Mouse (Mus musculus) cortical plate, adult 2 months (tissue): ENCODE measurements around the gene Txnrd1. TPM values are rescaled to one million over a fixed set of nuclear protein-coding genes. Genes with fewer than 3 reads are reported as not detected.

ENCODE experiments used
- H3K27ac ChIP-seq: fragments of 200-500 bp; 2 replicates; pipeline ENCODE4 v1.5.1; 2012; ENCODE audit warnings: low read length, control low read depth, inconsistent platforms; ENCODE audit not compliant: insufficient read depth
- H3K4me1 ChIP-seq: fragments of 200-500 bp; 2 replicates; pipeline ENCODE4 v1.6.1; 2011; ENCODE audit warnings: low read length; ENCODE audit not compliant: control insufficient read depth, insufficient read depth
- H3K4me3 ChIP-seq: fragments of 200-500 bp; 2 replicates; pipeline ENCODE4 v1.5.1; 2011; ENCODE audit warnings: mild to moderate bottlenecking, low read length, control low read depth; ENCODE audit not compliant: insufficient read depth
- CTCF ChIP-seq: fragments of 200-500 bp; IDR thresholded peaks from 2 replicates; pipeline ENCODE4 v1.5.1; 2011; ENCODE audit warnings: mild to moderate bottlenecking, control low read depth, low read length; ENCODE audit not compliant: insufficient read depth; ENCODE audit errors: extremely low read depth
- POLR2A ChIP-seq: fragments of 200-500 bp; IDR thresholded peaks from 2 replicates; pipeline ENCODE4 v1.6.1; 2011; ENCODE audit warnings: mild to moderate bottlenecking, low read length, control low read depth; ENCODE audit not compliant: insufficient read depth; ENCODE audit errors: extremely low read depth
- polyA plus RNA-seq: library from polyadenylated mRNA; depleted of rRNA; stranded (reverse); fragments of >200 nt; gene quantifications from 2 replicates; pipeline ENCODE4 v1.2.3, GENCODE M21; 2012

Gene Txnrd1
- polyA plus RNA-seq, 1 experiment: 38.3 TPM

DNA sequence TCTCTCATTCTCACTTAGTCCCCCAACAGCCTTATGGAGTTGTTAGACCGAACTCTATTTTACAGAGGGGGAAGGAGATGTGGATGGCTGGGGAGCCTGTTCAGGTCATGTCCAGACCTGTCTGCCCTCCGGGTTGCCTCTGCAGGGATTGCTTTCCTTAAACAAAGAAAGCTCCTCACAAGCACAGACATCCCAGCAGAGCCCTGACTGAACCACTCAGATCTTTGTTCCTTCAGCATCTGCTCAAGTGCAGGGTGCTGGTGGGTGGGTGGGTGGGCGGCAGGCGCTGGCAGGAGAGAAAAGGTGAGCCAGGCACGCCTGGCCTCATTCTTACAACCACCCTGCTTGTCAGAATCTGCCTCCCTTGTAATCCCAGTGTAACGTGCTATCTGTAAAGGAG is 10.3 kb downstream of the Txnrd1 start:
- H3K4me3 ChIP-seq: no peak overlapping the region
- 0 out of 2 replicates have a peak overlapping the region, but pooled peaks have one; percentile 28 for H3K27ac ChIP-seq
- H3K4me1 ChIP-seq: peaks cover 3% of the 10 kb centered on the region
- TF ChIP-seq CTCF (no peak), POLR2A (no peak)

DNA sequence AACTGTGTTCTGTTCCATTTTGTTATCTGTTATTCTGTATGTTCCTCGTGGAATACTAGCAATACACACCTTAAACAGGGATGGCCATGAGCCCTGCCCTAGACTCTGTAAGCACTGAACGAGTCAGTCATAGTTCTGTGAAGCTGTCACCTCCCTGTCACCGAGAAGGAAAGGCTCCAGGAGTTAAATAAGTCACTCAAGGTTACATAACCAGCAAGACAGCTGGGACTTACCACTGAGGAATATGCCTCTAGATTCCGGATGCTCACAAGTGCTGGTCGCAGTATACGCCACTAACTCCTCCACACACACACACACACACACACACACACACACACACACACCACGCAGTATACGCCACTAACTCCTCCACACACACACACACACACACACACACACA is 11.0 kb downstream of the Txnrd1 start:
- 0 out of 2 replicates have a peak overlapping the region, but pooled peaks have one; percentile 28 for H3K27ac ChIP-seq
- H3K4me1 ChIP-seq: peaks cover 3% of the 10 kb centered on the region
- TF ChIP-seq POLR2A (no peak), CTCF (no peak)
- no peak overlapping the region for H3K4me3 ChIP-seq

DNA sequence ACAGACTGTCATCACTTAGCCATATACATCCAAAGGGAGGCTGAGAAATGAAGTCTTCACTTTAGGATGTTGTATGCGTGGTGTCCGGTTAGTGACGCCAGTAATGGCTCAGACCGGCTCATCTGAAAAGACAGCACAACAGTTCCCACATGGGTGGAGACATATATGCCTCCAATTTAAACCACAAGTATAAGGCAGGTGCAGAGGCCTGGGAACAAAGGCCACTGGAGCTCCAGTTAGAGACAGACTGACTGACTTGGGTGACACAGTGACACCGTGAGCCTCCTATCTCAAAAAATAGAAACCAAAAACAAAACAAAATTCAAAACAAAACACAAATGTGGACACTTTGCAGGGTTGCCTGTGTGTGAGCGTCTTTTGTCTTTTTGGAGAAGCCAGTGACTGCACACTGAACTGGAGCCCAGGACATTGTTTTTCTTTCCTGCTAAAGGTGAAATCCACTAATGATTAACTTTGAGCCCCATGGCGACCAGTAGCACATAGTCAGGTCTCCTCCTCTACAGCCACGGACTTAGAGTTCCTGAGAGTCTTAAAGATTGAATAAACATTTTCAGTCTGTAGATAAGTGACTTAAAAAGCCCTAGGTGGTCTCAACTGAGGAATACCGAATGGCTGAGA is 14.2 kb downstream of the Txnrd1 start:
- peaks cover 3% of the 10 kb centered on the region for H3K4me1 ChIP-seq
- no peak overlapping the region for H3K4me3 ChIP-seq
- H3K27ac ChIP-seq: no peak overlapping the region
- TF ChIP-seq POLR2A (no peak), CTCF (no peak)

DNA sequence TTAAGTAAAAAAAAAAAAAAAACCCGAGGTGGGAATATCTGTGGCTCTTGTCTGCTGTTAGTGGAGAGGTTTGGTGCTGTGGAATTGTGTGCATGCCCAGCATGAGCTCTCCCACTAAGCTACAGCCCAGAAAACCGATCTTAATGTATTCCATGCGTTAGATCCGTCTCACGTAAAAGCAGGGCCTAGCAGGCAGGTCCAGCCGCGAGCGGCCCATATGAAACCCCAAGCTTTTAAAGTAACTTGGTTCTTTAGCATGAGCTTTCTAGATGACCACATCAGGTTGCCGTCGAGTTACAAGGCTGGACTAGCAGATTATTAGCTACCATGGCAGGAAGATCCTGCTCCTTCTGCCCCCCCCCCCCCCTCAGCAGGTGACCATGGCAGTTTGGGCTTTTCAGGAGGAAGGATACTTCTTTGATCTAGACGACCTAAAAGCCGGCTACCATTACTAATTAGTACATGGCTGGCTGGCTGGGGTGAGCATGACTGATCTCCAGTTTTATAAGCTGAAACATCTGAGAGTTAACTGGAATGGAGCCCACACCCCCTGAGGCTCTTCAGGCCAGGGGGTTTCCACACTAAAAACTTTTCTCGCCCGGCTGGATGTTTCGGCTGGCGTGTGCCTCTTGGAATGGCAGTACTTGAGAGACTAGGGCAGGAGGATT is 16.1 kb downstream of the Txnrd1 start:
- Histone ChIP-seq H3K27ac (no peak overlapping the region), H3K4me3 (no peak overlapping the region), H3K4me1 (no peaks in the 10 kb centered on the region; the same call in none of the 2 replicates)
- TF ChIP-seq POLR2A (no peak), CTCF (no peak)

DNA sequence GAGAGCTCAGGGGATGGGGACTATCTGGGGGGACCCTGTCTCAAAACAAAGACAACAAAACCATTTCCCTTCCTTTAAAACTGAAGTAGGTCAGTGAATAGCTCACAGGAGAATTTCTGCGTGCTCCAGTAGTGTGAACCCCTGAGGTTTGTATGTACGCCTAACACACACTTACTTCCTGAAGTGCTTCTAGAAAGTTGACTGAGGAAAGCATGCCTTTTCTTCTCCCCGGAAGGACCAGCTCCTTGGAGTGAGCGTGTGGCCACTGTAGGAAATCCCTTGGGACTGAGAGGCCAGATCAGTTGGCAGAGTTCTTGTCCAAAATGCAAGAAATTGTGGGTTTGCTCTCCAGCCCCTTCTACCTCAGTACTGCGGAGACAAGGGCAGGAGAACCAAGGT is 16.6 kb downstream of the Txnrd1 start:
- TF ChIP-seq POLR2A (no peak), CTCF (no peak)
- H3K4me3 ChIP-seq: no peak overlapping the region
- no peak overlapping the region for H3K27ac ChIP-seq
- no peaks in the 10 kb centered on the region; the same call in 1 of the 2 replicates for H3K4me1 ChIP-seq

DNA sequence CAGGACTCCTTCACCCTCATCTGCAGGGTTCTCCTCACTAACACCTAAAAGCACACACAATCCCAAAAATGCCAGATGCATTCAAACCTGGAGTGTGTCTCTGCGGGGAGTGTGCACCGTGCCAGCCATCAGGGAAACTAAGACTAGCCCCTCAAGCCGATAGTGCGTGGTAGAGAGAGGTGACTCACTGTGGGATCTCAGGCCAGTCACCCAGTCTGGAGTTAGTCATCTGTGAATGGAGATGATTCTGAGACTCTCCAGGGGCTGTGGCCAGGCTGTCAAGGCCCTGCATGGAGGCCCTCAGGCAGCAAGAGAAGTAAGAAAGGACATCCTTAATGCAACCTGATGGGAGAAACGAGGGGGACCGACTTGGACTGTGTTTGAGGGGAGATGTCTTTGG is 18.0 kb downstream of the Txnrd1 start:
- TF ChIP-seq CTCF: no peak
- TF ChIP-seq POLR2A: no peak
- Histone ChIP-seq H3K4me1 (no peaks in the 10 kb centered on the region), H3K4me3 (no peak overlapping the region), H3K27ac (no peak overlapping the region)

DNA sequence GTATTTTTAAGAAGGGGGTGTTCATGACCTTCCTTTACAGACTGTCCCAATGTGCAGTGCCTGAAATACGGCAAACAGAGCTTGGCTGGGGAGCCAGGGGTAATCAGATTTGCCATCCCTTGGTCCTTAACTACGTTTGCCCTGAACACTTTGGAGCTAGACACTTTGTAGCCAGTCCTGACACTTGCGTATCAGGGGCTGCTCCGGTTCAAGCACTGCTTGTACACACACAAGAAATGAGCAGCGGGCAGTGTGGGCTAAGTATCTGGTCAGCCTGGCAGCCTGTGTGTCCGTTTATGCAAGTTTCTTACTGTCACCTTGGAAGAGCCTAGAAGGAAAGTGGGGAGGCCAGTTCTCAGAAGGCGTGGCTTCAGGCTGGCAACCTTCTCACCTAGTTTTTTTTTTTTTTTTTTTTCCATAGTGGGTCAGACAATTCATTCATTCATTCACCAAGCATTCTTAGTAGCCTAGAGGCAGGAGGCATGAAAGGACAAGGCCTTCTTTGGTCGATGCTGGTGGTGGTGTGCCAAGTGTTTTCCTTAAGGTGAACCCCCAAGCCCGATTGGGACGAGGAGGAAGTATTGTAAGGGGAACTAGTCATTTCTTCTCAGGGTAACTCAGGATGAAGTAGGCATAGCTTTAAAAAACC is 24.4 kb downstream of the Txnrd1 start:
- Histone ChIP-seq H3K27ac (no peak overlapping the region), H3K4me3 (peak overlapping the region; percentile 76; the same call in 1 of the 2 replicates), H3K4me1 (peaks cover 4% of the 10 kb centered on the region)
- TF ChIP-seq CTCF (no peak), POLR2A (no peak)

DNA sequence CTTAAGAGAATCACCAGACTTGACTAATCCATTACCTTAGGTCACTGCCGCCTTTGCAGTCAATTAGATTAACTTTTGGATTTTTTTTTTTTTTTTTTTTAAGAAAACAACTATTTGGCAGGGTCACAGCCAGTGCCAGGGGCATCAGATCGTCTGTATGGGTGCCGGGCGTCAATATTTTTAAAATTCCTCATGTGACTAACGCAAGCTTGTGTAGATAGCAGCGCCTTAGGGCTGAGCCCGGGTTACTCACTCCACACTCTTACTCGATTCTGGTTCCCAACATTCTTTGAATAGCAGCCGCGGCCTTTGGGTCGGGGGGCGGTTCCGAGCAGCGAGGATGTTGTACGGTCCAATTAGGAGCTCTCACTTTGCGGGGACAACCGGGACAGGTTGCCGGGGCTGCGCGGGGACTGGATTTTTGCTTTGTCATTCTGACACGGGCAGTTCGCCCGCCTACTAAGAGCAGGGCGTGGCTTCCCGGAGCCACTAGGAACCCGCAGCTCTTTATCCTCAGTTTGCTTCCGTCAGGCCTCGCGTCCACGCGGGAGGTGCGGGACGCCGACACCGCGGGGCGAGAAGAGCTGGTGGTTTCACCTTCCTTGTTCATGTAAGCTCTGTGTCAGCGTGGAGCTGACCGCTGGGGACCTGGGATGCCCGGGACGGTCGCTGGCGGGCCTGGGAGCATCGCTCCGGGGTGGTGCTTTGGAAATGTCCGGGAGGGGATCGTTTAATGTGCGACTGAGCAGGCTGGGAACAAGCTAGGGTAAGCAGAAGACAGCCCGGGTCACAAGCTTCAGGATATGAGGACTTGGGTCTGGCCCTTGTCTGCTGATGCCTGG is 25.2 kb downstream of the Txnrd1 start:
- TF ChIP-seq CTCF (no peak), POLR2A (peak; percentile 97)
- H3K27ac ChIP-seq: peak overlapping the region; percentile 86
- peaks cover 4% of the 10 kb centered on the region for H3K4me1 ChIP-seq
- H3K4me3 ChIP-seq: peak overlapping the region; percentile 76

DNA sequence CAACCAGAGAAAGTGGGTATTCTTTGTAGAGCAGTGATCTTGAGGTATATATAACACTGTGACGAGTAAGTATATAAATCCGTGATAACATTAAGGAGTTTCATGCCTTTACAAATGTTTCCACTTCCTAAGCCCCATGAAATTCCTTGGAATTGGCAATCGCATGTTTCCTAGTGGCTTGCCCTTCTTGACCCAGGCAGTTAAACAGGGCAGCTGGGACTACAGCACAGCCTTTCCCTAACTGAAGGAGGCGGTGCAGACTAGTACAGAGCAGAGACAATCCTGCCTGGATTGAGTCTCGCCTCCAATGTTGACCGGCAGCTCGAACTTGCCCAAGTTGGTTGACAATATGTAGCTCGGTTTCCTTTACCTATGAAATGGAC is 25.8 kb downstream of the Txnrd1 start:
- peak overlapping the region; percentile 86 for H3K27ac ChIP-seq
- TF ChIP-seq CTCF: peak; percentile 16; the same call in 1 of the 2 replicates
- no peak for TF ChIP-seq POLR2A
- peaks cover 4% of the 10 kb centered on the region for H3K4me1 ChIP-seq
- H3K4me3 ChIP-seq: peak overlapping the region; percentile 76
